ENCODE assay signal across 20 mouse cellular contexts in the genomic region with DNA sequence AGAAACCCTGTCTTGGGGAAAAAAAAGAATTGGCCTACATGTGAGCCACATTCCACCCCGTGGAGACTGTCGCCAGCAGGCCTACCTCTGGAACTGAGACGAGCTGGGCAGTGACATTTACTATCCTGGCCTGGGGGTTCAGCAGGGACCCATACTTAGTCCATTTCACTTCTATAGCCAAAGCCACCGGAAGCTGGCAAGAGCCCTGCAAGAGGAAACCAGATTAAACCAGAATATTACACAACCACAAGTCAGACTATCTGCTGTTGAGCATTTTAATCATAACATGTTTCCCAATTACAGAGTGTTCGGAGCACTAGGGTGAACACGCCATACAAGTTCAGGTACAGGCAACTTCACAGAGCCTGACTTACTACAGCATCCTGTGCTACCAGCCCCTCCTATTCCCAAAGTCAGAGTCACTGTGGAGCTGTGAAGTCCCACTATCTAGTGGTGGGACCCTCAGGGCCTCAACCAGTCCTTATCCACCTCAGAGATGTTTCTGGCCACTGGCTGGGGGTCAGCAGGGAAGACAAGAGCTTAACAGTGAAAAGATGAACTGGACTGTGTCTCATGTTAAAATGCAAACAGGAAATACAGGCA. TPM values are rescaled to one million over a fixed set of nuclear protein-coding genes. Genes with fewer than 3 reads are reported as not detected.
DNase-seq lines count a peak whose midpoint lies in the region; ATAC-seq and TF ChIP-seq lines count a peak whose summit lies in the region.
"Had no signal": no experiment of that assay in that cellular context is flagged by ENCODE, and none has a peak within 500 bp of the region (broad histone marks: within the 10 kb centered on the region; RNA-seq: fewer than 3 reads in every experiment).

No protein-coding gene starts in this region.

- no peak for TF ChIP-seq POLR2A in olfactory bulb, adult 2 months (IDR thresholded peaks at IDR 0.05; ENCODE audit: insufficient read depth, low read depth, low read length)

- peak; percentile 45 to 65 for DNase-seq in heart, adult 18-20 months
- DNase-seq in heart, postnatal 10 days, result no peak
- DNase-seq in midbrain, embryonic 11.5 days (ENCODE audit: low spot score, missing footprints), result no peak
- DNase-seq in frontal cortex, postnatal 25 days (ENCODE audit: low spot score in 2 of 2), result no peak
- DNase-seq: cerebellum, postnatal 14 days; gastrocnemius, postnatal 36 days; kidney, postnatal 10 days; lung, postnatal 10 days had no signal

- H3K9me3 ChIP-seq in midbrain, embryonic 13.5 days, result no peaks in the 10 kb centered on the region
- H3K9me3 ChIP-seq in midbrain, embryonic 11.5 days (ENCODE audit: control insufficient read depth, low read length), result no peaks in the 10 kb centered on the region
- no peaks in the 10 kb centered on the region for H3K9me3 ChIP-seq in forebrain, embryonic 12.5 days
- H3K9me3 ChIP-seq: embryonic facial prominence, embryonic 12.5 days; intestine, embryonic 15.5 days; limb, embryonic 12.5 days; midbrain, embryonic 15.5 days had no signal

- H3K9ac ChIP-seq in midbrain, embryonic 13.5 days (replicated peaks), result 0 out of 2 replicates have a peak overlapping the region, but pooled peaks have one; percentile 5
- no peak overlapping the region for H3K9ac ChIP-seq in midbrain, embryonic 11.5 days (ENCODE audit: low read length)
- no peak overlapping the region for H3K9ac ChIP-seq in forebrain, embryonic 12.5 days
- H3K9ac ChIP-seq: embryonic facial prominence, embryonic 12.5 days; hindbrain, embryonic 14.5 days; intestine, embryonic 15.5 days; limb, embryonic 12.5 days; liver, embryonic 14.5 days; midbrain, embryonic 15.5 days had no signal

- WGBS in midbrain, embryonic 13.5 days, result 94% methylated on average over 6 of the region's 6 CpGs
- WGBS in midbrain, embryonic 11.5 days, result 87% methylated on average over 6 of the region's 6 CpGs
- WGBS in olfactory bulb, adult 2 months, result 74% methylated on average over 6 of the region's 6 CpGs
- 86% methylated on average over 6 of the region's 6 CpGs for WGBS in forebrain, embryonic 12.5 days

- no peak overlapping the region for H3K4me2 ChIP-seq in midbrain, embryonic 13.5 days (replicated peaks)
- no peak overlapping the region for H3K4me2 ChIP-seq in midbrain, embryonic 11.5 days
- H3K4me2 ChIP-seq in forebrain, embryonic 12.5 days, result no peak overlapping the region
- H3K4me2 ChIP-seq: embryonic facial prominence, embryonic 12.5 days; hindbrain, embryonic 14.5 days; intestine, embryonic 15.5 days; limb, embryonic 12.5 days; midbrain, embryonic 15.5 days had no signal

- intact Hi-C loops in heart, postnatal 10 days (cut with DNase I), result no loop called here

- H3K4me1 ChIP-seq in midbrain, embryonic 13.5 days (replicated peaks), result peaks cover 14% of the 10 kb centered on the region
- no peaks in the 10 kb centered on the region for H3K4me1 ChIP-seq in midbrain, embryonic 11.5 days (ENCODE audit: control insufficient read depth, insufficient read depth, low read length)
- H3K4me1 ChIP-seq in olfactory bulb, adult 2 months (ENCODE audit: control insufficient read depth, insufficient read depth, low read length), result peaks cover 80% of the 10 kb centered on the region
- peaks cover 22% of the 10 kb centered on the region for H3K4me1 ChIP-seq in forebrain, embryonic 12.5 days
- H3K4me1 ChIP-seq: intestine, embryonic 15.5 days had no signal

- H3K27ac ChIP-seq in midbrain, embryonic 13.5 days, result no peak overlapping the region
- H3K27ac ChIP-seq in midbrain, embryonic 11.5 days (ENCODE audit: low read depth, low read length), result no peak overlapping the region
- H3K27ac ChIP-seq in olfactory bulb, adult 2 months (ENCODE audit: insufficient read depth, low read depth, low read length), result peak overlapping the region; percentile 93
- no peak overlapping the region for H3K27ac ChIP-seq in forebrain, embryonic 12.5 days
- H3K27ac ChIP-seq: embryonic facial prominence, embryonic 12.5 days; hindbrain, embryonic 14.5 days; intestine, embryonic 15.5 days; limb, embryonic 12.5 days; liver, embryonic 14.5 days; midbrain, embryonic 15.5 days; stomach, postnatal 0 days had no signal

- no peaks in the 10 kb centered on the region for H3K27me3 ChIP-seq in midbrain, embryonic 13.5 days
- no peaks in the 10 kb centered on the region for H3K27me3 ChIP-seq in midbrain, embryonic 11.5 days (ENCODE audit: control insufficient read depth, insufficient read depth, low read length)
- no peaks in the 10 kb centered on the region for H3K27me3 ChIP-seq in forebrain, embryonic 12.5 days
- H3K27me3 ChIP-seq: embryonic facial prominence, embryonic 12.5 days; intestine, embryonic 15.5 days; limb, embryonic 12.5 days; midbrain, embryonic 15.5 days had no signal

- peaks cover 56% of the 10 kb centered on the region for H3K36me3 ChIP-seq in midbrain, embryonic 13.5 days
- peaks cover 9% of the 10 kb centered on the region for H3K36me3 ChIP-seq in midbrain, embryonic 11.5 days (ENCODE audit: control insufficient read depth, insufficient read depth, low read length)
- H3K36me3 ChIP-seq in forebrain, embryonic 12.5 days (replicated peaks), result peaks cover 35% of the 10 kb centered on the region
- H3K36me3 ChIP-seq: intestine, embryonic 15.5 days had no signal

- H3K4me3 ChIP-seq in midbrain, embryonic 13.5 days (replicated peaks), result no peak overlapping the region
- H3K4me3 ChIP-seq in midbrain, embryonic 11.5 days (ENCODE audit: low read depth, low read length), result no peak overlapping the region
- no peak overlapping the region for H3K4me3 ChIP-seq in olfactory bulb, adult 2 months (ENCODE audit: insufficient read depth, low read depth, low read length)
- no peak overlapping the region for H3K4me3 ChIP-seq in forebrain, embryonic 12.5 days (replicated peaks)
- H3K4me3 ChIP-seq: embryonic facial prominence, embryonic 12.5 days; intestine, embryonic 15.5 days; left cerebral cortex, adult 2 months; limb, embryonic 12.5 days; midbrain, embryonic 15.5 days had no signal

- no peak for TF ChIP-seq CTCF in olfactory bulb, adult 2 months (IDR thresholded peaks at IDR 0.05; ENCODE audit: insufficient read depth, low read depth, low read length)

- ATAC-seq in midbrain, embryonic 13.5 days, result no peak
- ATAC-seq in midbrain, embryonic 11.5 days (ENCODE audit: low FRiP score), result no peak
- ATAC-seq in granulocyte monocyte progenitor cell, adult 5-6 weeks (replicated peaks; ENCODE audit: poor library complexity, severe bottlenecking), result peak; percentile 81
- no peak for ATAC-seq in forebrain, embryonic 12.5 days (ENCODE audit: low FRiP score)
- ATAC-seq: intestine, embryonic 15.5 days; midbrain, embryonic 15.5 days had no signal

RNA-seq across cellular contexts. Expression of a gene that starts 21.6 kb away (rescaled TPM):
- 1 to 10 TPM; 2.8 to 4.9 TPM for total RNA-seq in heart, adult 18-20 months (2021)
- total RNA-seq in heart, postnatal 10 days (2021), result 1 to 10 TPM; 5.4 to 5.5 TPM
- polyA plus RNA-seq in midbrain, embryonic 13.5 days (2015; fragmentation: Nextera tagmentation; extraction: Ambion mirVana), result 6.2 and 6.4 TPM in 2 replicates
- polyA plus RNA-seq in midbrain, embryonic 11.5 days (2014; fragmentation: Nextera tagmentation; extraction: Ambion mirVana), result 4.3 and 4.8 TPM in 2 replicates
- total RNA-seq in granulocyte monocyte progenitor cell, adult 5-6 weeks (2014; fragmentation: Nextera tagmentation), result 7.2 and 9.3 TPM in 2 replicates
- total RNA-seq in granulocyte monocyte progenitor cell, adult 5-6 weeks (2017), result 1.8 and 4.3 TPM in 2 replicates
- polyA plus RNA-seq in olfactory bulb, adult 2 months (2012; ENCODE audit: insufficient read depth, insufficient read length, low replicate concordance, missing spikeins), result not detected in 2 replicates
- 4.4 and 5.5 TPM in 2 replicates for polyA plus RNA-seq in forebrain, embryonic 12.5 days (2016; fragmentation: Nextera tagmentation; extraction: Ambion mirVana)

RNA-seq across cellular contexts. Expression of a gene that starts 36.0 kb away (rescaled TPM):
- total RNA-seq in heart, adult 18-20 months (2021), result 1 to 10 TPM; 1.7 to 6.8 TPM
- 1 to 10 TPM; 2.2 to 2.3 TPM for total RNA-seq in heart, postnatal 10 days (2021)
- polyA plus RNA-seq in midbrain, embryonic 13.5 days (2015; fragmentation: Nextera tagmentation; extraction: Ambion mirVana), result 4.0 and 4.1 TPM in 2 replicates
- 11.4 and 12.5 TPM in 2 replicates for polyA plus RNA-seq in midbrain, embryonic 11.5 days (2014; fragmentation: Nextera tagmentation; extraction: Ambion mirVana)
- 53.8 and 59.5 TPM in 2 replicates for total RNA-seq in granulocyte monocyte progenitor cell, adult 5-6 weeks (2014; fragmentation: Nextera tagmentation)
- 66.8 and 84.3 TPM in 2 replicates for total RNA-seq in granulocyte monocyte progenitor cell, adult 5-6 weeks (2017)
- not detected in 2 replicates for polyA plus RNA-seq in olfactory bulb, adult 2 months (2012; ENCODE audit: insufficient read depth, insufficient read length, low replicate concordance, missing spikeins)
- 7.5 and 8.4 TPM in 2 replicates for polyA plus RNA-seq in forebrain, embryonic 12.5 days (2016; fragmentation: Nextera tagmentation; extraction: Ambion mirVana)

RNA-seq across cellular contexts. Expression of a gene that starts 41.5 kb away (rescaled TPM):
- 100 to 1,000 TPM; 112 to 135 TPM for total RNA-seq in heart, adult 18-20 months (2021)
- 10 to 100 TPM; 63.4 to 83.1 TPM for total RNA-seq in heart, postnatal 10 days (2021)
- 8.0 and 9.1 TPM in 2 replicates for polyA plus RNA-seq in midbrain, embryonic 13.5 days (2015; fragmentation: Nextera tagmentation; extraction: Ambion mirVana)
- 7.6 and 8.8 TPM in 2 replicates for polyA plus RNA-seq in midbrain, embryonic 11.5 days (2014; fragmentation: Nextera tagmentation; extraction: Ambion mirVana)
- 12.0 and 14.8 TPM in 2 replicates for total RNA-seq in granulocyte monocyte progenitor cell, adult 5-6 weeks (2014; fragmentation: Nextera tagmentation)
- 17.2 TPM in 2 replicates for total RNA-seq in granulocyte monocyte progenitor cell, adult 5-6 weeks (2017)
- not detected in 2 replicates for polyA plus RNA-seq in olfactory bulb, adult 2 months (2012; ENCODE audit: insufficient read depth, insufficient read length, low replicate concordance, missing spikeins)
- 9.6 and 10.7 TPM in 2 replicates for polyA plus RNA-seq in forebrain, embryonic 12.5 days (2016; fragmentation: Nextera tagmentation; extraction: Ambion mirVana)

Comparison
In these comparisons a context has a peak if more than half of its experiments do, and no peak if none do; other contexts are left out.
1. DNase-seq: peak in heart, adult 18-20 months (2 of 2); none in heart, postnatal 10 days (0 of 2), midbrain, embryonic 11.5 days (single experiment) and frontal cortex, postnatal 25 days (0 of 2).